Mouse (Mus musculus) kidney, postnatal 4 days (tissue): ENCODE results near the gene Hexim2.

ENCODE experiments used
- DNase-seq, 2 experiments: peaks; one replicate each; pipeline ENCODE4 v3.0.0; 2021; ENCODE audit warnings: mixed read lengths in 2 of 2

Hexim2 gene

DNA sequence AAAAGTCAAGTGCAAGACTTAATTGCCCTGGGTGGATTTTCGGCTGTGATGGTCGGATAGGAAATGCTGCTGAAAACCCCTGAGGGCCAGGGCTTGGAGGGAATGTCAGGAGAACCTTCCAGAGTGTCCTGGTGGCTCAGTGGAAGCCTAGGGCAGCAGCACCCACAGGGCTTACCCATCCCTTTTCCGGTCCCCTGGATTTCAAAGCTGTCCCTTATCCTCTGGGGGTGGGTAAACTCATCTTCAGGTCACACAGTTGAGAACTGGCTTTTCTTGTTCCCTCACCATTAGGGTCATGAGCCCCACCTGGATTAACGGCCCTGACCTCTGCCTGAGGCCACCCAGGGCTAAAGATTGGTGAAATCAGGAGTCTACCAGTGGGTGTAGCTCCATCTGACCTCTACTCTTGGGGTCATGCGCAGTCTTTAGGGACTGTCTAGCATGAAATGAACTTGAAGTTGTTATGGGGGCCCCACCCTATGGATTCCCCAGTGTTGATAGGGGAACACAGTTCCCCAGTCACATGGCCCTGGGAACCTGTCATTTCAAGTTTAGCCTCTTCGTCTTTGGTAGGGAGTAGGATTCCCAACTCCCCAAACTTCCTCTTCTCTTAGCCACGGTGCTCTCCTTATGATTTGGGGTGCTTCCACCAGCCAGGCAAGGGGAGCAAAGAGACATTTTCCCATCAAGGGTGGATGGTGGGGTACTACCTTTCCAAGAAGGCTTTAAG, 41.0 kb downstream of the Hexim2 start:
- no peak for DNase-seq

DNA sequence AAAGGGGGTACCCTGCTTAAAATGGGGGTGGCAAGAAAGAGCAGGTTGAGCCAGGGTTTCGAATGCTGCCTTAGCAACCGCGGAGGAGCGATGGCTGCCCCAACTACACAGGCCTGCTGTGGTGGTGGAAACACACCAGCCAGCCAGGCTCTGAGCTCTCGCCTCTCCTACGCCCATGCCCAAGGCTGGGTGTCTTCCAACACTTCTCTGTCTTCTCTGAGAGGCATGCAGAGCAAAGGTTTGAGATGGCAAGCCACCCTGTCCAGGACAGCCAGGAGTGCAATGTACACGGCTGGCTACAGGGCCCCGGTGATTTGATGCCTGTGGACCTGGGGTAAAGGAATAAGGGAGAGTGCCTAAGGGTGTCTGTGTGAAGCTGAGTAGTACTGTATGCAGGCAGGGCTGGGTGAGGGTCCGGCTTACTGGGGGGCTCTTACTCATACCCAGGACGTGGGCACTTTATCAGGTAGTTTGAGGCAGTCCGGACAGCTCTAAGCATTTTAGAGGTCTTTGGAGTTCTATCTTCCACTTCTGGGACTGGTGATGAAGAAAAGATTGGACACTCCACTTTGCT, 41.6 kb downstream of the Hexim2 start:
- DNase-seq = peak in 1 of 2 experiments; percentile 11

DNA sequence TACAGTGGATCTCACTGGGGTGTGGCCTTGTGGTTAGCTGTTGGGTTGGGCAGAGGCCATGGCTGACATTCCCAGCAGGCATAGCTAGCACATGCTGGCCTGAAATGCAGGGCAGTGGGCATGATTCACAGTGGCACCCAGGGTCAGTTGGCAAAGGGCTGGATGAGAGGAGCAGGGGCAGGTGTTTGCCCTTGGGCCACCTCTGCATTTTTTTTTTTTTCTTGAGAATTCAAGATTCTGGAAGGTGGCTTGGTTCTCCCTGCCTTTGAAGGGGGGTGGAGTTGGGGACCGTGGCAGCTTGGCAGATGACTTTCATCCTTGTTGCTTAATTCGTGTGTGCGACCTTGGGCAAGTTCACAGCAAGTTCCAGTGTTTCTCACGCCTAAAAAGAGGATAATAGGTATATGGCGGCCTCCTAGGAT, 42.2 kb downstream of the Hexim2 start:
- no peak for DNase-seq

DNA sequence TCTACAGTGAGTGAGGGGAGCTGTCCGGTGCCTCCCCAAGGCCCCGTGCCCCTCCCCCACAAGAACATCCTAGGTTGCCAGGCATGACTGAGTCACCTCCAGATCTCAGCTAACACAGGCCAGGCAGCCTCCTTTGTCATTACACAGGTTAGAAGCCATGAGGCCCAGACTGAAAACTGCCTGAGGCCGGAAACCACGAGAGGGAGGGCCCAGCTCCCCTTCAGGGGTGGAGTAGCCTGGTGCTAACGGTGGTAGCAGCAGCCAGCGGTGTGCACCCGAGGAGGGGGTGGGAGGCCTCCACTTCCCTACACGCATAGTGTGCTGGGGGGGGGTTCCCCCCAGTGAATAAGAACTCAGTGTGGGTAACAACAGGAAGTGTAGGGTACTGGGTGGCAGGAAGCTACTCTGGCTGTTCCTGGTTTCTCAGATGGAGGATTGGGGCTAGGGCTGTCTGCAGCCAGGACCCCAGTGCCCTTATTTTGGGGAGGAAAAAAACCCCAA, 42.7 kb downstream of the Hexim2 start:
- peak; percentile 39 to 61 for DNase-seq

DNA sequence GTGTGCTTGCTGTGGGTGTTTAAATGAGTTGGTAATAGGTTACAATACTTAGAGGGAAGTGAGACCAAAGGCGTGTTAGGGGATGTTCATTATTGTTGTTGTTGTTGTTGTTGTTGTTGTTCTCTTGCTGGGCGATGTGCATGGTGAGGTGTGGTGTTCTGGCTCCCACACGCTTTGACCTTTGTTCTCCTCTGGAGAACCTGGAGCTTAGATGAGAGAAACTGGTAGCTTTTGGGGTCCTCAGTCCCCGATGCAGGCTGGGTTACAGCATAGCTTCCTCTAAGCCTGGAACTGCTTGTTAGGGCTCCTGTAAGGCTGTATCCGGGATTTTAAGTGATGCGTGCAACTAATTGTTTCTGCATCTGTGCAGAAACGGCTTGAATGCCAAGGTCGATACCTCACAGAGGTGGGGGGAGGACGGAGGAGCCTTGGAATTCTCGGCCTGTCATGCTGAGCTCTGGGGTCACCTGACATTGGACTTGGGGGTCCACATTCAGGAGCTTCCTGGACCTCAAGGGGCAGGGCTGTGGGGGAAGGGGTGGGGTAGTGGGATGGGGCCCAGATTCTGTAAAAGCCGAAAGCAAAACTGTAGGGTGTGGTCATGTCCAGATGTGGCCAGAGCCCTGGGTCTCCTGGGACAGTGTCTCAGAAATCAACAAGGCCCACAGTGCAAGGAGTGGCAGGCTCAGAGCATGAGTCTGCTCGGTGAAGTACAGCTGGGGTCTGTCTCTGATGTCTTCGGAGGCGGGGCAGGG, 43.6 kb downstream of the Hexim2 start:
- DNase-seq = no peak

DNA sequence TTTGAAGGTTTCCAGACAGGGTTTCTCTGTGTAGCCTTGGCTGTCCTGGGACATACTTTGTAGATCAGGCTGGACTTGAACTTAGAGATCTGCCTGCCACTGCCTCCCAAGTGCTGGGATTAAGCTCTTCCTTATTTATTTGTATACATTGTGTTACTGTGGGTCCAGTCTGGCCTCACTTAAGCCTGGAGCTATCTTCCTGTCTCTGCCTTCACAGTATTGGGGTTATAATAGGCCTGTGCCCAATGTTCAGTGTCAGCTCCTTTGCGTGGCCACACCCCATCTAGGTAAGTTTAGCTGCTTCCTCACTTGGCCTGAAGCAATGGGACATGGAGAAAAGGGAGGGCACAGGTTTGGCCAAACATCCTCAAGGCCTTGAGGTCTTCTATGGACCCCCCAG, 44.3 kb downstream of the Hexim2 start:
- no peak for DNase-seq

DNA sequence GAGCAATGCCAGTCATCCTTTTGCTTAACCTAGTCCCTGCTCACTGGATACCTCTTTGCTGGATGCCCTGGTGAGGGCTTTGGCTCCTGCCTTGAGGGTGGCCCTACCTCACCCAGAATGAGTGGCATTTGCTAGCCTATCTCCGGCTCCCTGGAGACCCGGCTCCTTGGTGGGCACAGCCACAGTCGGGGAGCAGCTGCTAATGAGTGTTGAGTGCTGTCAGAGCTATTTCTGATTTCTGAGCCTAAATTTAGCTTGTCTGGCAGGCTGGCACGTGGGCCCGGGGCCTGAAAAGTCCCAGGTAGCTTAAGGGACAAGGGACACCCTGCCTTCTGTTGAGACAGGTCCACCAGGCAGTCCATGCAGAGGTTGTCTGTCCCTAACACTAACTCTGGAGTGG, 45.0 kb downstream of the Hexim2 start:
- no peak for DNase-seq

DNA sequence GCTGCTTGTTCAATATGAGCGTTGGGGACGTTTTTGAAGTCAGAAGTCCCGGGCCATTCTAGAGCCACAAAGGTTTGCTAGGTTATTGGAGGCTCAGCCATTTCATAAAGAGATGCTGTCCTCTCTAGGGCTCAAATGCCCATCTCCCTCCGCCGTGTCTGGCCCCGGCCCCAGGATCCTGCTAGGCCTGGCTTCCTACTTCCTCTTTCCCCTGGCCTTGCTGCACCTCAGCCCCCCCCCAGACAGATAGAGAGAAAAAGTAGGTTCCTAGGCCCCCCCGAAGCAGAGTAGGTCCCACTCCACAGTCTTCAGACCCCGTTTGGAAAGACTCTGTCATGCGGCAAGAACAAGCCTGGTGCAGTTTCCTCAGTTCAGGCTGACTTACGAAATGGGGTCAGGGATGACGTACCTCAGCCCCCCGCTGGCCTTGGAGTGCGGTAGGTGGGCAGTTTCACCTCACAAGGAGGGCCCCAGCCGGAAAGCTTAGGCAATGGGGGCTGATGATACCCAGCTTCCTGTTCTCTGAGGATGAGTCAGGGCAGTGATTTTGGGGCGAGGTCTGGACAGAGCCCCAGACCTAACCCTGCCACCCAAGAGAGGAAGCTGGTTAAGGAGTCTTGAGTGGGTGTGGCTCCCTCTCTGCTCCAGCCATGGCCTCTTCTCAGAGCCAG, 45.7 kb downstream of the Hexim2 start:
- no peak for DNase-seq

DNA sequence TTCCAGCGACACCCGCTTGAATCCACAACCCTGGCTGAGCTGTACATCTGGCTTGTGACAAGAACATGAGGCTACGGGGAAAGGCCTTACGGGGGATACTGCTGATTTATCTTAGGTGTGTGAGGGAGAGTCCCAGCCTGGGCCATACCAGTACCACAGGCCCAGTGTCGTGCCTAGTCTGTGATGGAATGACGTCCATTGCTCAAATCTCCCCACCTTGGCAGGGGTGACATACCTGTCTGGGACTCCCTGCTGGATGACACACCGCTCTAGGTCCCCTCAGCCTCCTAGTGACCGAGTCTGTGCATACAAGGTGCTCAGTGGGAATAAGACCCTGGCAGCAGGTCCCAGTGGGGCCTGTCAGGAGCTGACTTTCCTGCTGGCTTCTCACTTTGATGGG, 46.5 kb downstream of the Hexim2 start:
- no peak for DNase-seq

DNA sequence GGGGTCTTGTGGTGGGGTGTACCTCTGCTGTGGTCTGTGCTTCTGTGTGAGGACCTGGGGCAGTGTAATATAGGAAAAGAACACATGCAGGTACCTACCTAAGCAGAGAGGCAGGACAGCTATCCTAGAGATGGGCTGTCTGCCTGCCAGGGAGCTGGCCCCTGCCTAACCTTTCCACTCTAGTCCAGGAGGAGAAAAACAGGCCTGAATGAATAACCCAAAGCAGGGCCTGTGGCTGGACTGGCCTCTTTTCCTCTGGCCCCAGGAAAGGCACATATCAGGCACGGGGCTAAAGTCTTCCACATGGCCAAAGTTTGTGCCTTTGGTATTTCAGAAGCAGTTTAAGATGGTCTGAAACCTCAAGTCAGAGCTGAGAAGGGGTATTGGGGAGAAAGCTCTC, 48.2 kb downstream of the Hexim2 start:
- no peak for DNase-seq

DNA sequence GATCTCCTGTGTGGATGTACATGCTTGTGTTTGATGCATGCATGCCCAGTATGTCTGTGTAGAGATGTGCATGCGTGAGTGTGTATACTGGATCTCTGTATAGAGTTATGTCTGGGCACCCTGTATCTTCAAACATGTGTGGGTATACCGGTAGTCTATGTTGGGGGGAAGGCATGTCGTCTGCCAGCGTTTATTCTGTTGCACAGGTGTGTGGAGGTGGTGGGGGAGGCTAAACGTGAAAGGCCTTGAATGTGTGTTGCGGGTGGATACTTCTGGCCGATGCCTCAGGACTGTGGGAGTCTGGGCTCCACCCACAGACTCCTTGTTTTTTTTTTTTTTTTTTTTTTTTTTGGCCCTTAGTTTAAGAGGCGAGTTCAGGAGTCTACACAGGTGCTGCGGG, 49.1 kb downstream of the Hexim2 start:
- no peak for DNase-seq

DNA sequence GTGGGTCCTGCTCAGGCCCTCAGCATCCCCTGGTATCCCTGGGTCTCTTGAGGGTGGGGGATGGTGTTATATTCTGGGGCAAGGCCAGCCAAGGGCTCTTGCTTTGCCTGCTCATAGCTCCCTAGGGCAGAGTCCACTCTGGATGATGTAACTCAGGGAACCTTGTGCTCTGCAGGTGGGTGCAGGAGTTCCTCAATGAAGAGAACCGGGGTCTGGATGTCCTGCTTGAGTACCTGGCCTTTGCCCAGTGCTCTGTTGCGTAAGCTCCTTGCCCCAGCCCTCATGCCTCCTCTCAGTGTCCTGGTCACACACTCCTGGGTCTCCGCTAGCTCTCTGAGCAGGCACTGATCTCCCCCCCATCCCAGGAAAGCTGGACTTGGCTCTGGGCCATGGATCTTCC, 49.7 kb downstream of the Hexim2 start:
- DNase-seq = peak; percentile 23 to 62

DNA sequence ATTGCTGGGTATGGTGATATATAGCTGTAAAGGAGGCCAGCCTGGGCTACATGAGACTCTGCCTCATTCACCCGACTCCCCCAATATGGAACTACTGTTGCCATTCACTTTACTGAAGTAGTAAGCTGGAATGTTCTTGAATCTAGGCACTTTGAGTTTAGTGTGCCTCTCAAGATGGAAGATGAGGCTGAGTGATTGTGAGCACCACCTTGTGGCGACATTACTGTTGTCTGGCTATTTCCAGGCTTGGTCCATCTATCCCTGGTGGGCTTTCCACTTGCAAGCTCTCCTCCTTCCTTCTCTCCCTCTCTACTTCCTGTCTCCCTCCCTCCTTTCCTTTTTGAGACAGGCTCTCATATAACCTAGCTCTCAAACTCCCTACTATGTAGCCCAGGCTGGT, 52.7 kb downstream of the Hexim2 start:
- peak; percentile 78 to 83 for DNase-seq
